Mouse (Mus musculus): ENCODE data around the gene Unc5cl.

The Unc5cl gene

GRCm38 (mm10) chr17:48431054-48431453 lies 23.6 kb upstream of the Unc5cl start:
- DNase-seq (ENCODE audit: low read depth in 1 of 2, low spot score in 2 of 2) = no peak

- no peak for DNase-seq (ENCODE audit: low read depth in 1 of 2, low spot score in 2 of 2)
Measured at GRCm38 (mm10) chr17:48432158-48432980, 22.3 kb upstream of the Unc5cl start, which contains the start of gene Apobec2. Gene Apobec2, minus strand, starts transcription at chr17:48432930.

- no peak for DNase-seq (ENCODE audit: low read depth in 1 of 2, low spot score in 2 of 2)
Measured at GRCm38 (mm10) chr17:48433006-48433655, 21.6 kb upstream of the Unc5cl start.

GRCm38 (mm10) chr17:48433689-48434330 lies 20.9 kb upstream of the Unc5cl start:
- DNase-seq (ENCODE audit: low read depth in 1 of 2, low spot score in 2 of 2) = no peak

GRCm38 (mm10) chr17:48434479-48434878 lies 20.2 kb upstream of the Unc5cl start:
- no peak for DNase-seq (ENCODE audit: low read depth in 1 of 2, low spot score in 2 of 2)

- no peak for DNase-seq (ENCODE audit: low read depth in 1 of 2, low spot score in 2 of 2)
Measured at GRCm38 (mm10) chr17:48436487-48436886, 18.2 kb upstream of the Unc5cl start.

- no peak for DNase-seq (ENCODE audit: low read depth in 1 of 2, low spot score in 2 of 2)
Measured at GRCm38 (mm10) chr17:48437421-48437911, 17.2 kb upstream of the Unc5cl start.

GRCm38 (mm10) chr17:48442745-48443457 lies 11.8 kb upstream of the Unc5cl start:
- no peak for DNase-seq (ENCODE audit: low read depth in 1 of 2, low spot score in 2 of 2)

- DNase-seq (ENCODE audit: low read depth in 1 of 2, low spot score in 2 of 2) = no peak
Measured at GRCm38 (mm10) chr17:48443542-48444145, 11.1 kb upstream of the Unc5cl start.

- no peak for DNase-seq (ENCODE audit: low read depth in 1 of 2, low spot score in 2 of 2)
Measured at GRCm38 (mm10) chr17:48447675-48448074, 7.0 kb upstream of the Unc5cl start.

GRCm38 (mm10) chr17:48450666-48451352 lies 3.9 kb upstream of the Unc5cl start:
- no peak for DNase-seq (ENCODE audit: low read depth in 1 of 2, low spot score in 2 of 2)

GRCm38 (mm10) chr17:48451353-48451675 lies 3.4 kb upstream of the Unc5cl start, which contains the start of gene Tspo2:
Gene Tspo2, minus strand, starts transcription at chr17:48451522.
- DNase-seq (ENCODE audit: low read depth in 1 of 2, low spot score in 2 of 2) = no peak

GRCm38 (mm10) chr17:48451753-48452444 lies 2.8 kb upstream of the Unc5cl start:
- DNase-seq (ENCODE audit: low read depth in 1 of 2, low spot score in 2 of 2) = no peak

GRCm38 (mm10) chr17:48453489-48453888 lies 1.2 kb upstream of the Unc5cl start:
- no peak for DNase-seq (ENCODE audit: low read depth in 1 of 2, low spot score in 2 of 2)

GRCm38 (mm10) chr17:48454190-48454589 lies 511 bp upstream of the Unc5cl start:
- DNase-seq (ENCODE audit: low read depth in 1 of 2, low spot score in 2 of 2) = no peak

GRCm38 (mm10) chr17:48455955-48456354 lies 1.3 kb downstream of the Unc5cl start:
- no peak for DNase-seq (ENCODE audit: low read depth in 1 of 2, low spot score in 2 of 2)

- no peak for DNase-seq (ENCODE audit: low read depth in 1 of 2, low spot score in 2 of 2)
Measured at GRCm38 (mm10) chr17:48457971-48458653, 3.4 kb downstream of the Unc5cl start.

- no peak for DNase-seq (ENCODE audit: low read depth in 1 of 2, low spot score in 2 of 2)
Measured at GRCm38 (mm10) chr17:48462096-48462495, 7.4 kb downstream of the Unc5cl start.

GRCm38 (mm10) chr17:48463391-48463790 lies 8.7 kb downstream of the Unc5cl start:
- DNase-seq (ENCODE audit: low read depth in 1 of 2, low spot score in 2 of 2) = no peak
